Mouse (Mus musculus) small intestine, adult 2 months (tissue): ENCODE results near the gene Stk32c.

ENCODE experiments used
- CTCF ChIP-seq: fragments of 200-500 bp; IDR thresholded peaks from 2 replicates; pipeline ENCODE4 v1.5.1; 2012; ENCODE audit warnings: low read depth, mild to moderate bottlenecking, control low read depth, inconsistent platforms, low read length, moderate library complexity, mixed read lengths; ENCODE audit not compliant: insufficient replicate concordance, insufficient read length; ENCODE audit errors: extremely low read depth
- POLR2A ChIP-seq: fragments of 200-500 bp; IDR thresholded peaks from 2 replicates; pipeline ENCODE4 v1.6.1; 2012; ENCODE audit warnings: low read depth, mild to moderate bottlenecking, control low read depth, inconsistent platforms, low read length, moderate library complexity

GRCm38 (mm10) chr7:139156341-139157058, 56.6 kb downstream of the Stk32c start:
- TF ChIP-seq CTCF (no peak), POLR2A (no peak)
